Mouse (Mus musculus) kidney, embryonic 16.5 days (tissue): ENCODE results near the gene Senp8. TPM values are rescaled to one million over a fixed set of nuclear protein-coding genes. Genes with fewer than 3 reads are reported as not detected.
A peak's percentile ranks its signal among the peaks of the same experiment; 100 is the strongest.

ENCODE experiments used
- ATAC-seq: fragments of 200-750 bp; cut with Nextera tagmentation; 2 replicates; pipeline ENCODE4 v1.8.0; 2017; ENCODE audit warnings: moderate TSS enrichment; ENCODE audit not compliant: low FRiP score, low TSS enrichment
- H3K27ac ChIP-seq: fragments of 300-500 bp; sonication (generic); 2 replicates; pipeline ENCODE4 v1.5.1; 2014; ENCODE audit warnings: low read length
- H3K27me3 ChIP-seq: fragments of 300-500 bp; sonication (generic); 2 replicates; pipeline ENCODE4 v1.6.1; 2014; ENCODE audit warnings: low read length, control low read depth, mixed read lengths; ENCODE audit not compliant: insufficient read depth
- H3K36me3 ChIP-seq: fragments of 300-500 bp; sonication (generic); 2 replicates; pipeline ENCODE4 v1.6.1; 2014; ENCODE audit warnings: low read length, control low read depth, mixed read lengths; ENCODE audit not compliant: insufficient read depth
- H3K4me1 ChIP-seq: fragments of 300-500 bp; sonication (generic); 2 replicates; pipeline ENCODE4 v1.6.1; 2014; ENCODE audit warnings: low read length, control low read depth, mixed read lengths; ENCODE audit not compliant: insufficient read depth
- H3K4me2 ChIP-seq: fragments of 300-500 bp; sonication (generic); replicated peaks from 2 replicates; pipeline ENCODE4 v1.6.1; 2014; ENCODE audit warnings: low read depth, low read length
- H3K4me3 ChIP-seq: fragments of 300-500 bp; sonication (generic); 2 replicates; pipeline ENCODE4 v1.5.1; 2014; ENCODE audit warnings: mild to moderate bottlenecking, low read length
- H3K9ac ChIP-seq: fragments of 300-500 bp; sonication (generic); replicated peaks from 2 replicates; pipeline ENCODE4 v1.6.1; 2014; ENCODE audit warnings: low read length
- H3K9me3 ChIP-seq: fragments of 300-500 bp; sonication (generic); 2 replicates; pipeline ENCODE4 v1.6.1; 2016; ENCODE audit warnings: low read length, control low read depth
- WGBS: fragments of 180-500 bp; shearing (Covaris S2); extraction: QIAGEN DNeasy Blood & Tissue Kit; methylation state at CpG from one replicate; pipeline ENCODE4 v1.1.7; 2014; 5-methylcytosine and 5-hydroxymethylcytosine counted together
- polyA plus RNA-seq: library from polyadenylated mRNA; unstranded; fragments of >200 nt; fragmentation: Nextera tagmentation; extraction: Ambion mirVana; gene quantifications from 2 replicates; pipeline ENCODE4 v1.2.1, GENCODE M21; 2015

Senp8 gene
- polyA plus RNA-seq, 1 experiment from 2014 or later, result 11.9 TPM

DNA sequence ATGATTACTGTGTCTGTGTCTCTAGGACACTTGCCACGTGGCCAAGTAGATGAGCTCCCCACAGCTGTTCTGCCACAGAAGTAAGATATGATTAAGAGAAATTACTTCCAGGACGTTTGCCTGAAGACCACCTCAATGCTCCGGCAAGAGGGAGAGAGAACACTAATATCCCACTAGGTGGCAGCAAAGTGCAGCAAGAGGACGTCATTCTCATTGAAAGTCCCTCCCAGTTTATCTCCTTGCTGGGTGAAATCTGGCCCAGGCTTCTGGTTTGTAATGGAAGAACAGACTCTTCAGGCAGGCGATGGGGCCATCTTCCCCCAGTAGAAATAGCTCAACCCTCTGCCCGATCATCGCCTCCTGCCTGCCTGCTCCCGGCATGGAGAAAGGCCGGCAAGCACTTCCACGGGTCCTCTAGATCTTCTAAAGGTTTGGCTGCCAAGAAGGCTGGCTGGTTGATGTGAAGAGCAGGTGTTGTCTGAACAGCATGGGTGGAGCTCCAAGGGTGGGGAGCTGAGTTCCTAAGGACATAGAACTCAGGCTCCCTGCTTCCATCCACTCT is 27.3 kb downstream of the Senp8 start:
- Histone ChIP-seq H3K4me2 (peak overlapping the region; percentile 56), H3K27ac (peak overlapping the region; percentile 96), H3K27me3 (no peaks in the 10 kb centered on the region), H3K4me1 (peaks cover 34% of the 10 kb centered on the region), H3K9me3 (no peaks in the 10 kb centered on the region), H3K9ac (peak overlapping the region; percentile 69), H3K4me3 (peak overlapping the region; percentile 30), H3K36me3 (no peaks in the 10 kb centered on the region)
- WGBS, result 15% methylated on average over 10 of the region's 10 CpGs
- peak; percentile 41 for ATAC-seq

DNA sequence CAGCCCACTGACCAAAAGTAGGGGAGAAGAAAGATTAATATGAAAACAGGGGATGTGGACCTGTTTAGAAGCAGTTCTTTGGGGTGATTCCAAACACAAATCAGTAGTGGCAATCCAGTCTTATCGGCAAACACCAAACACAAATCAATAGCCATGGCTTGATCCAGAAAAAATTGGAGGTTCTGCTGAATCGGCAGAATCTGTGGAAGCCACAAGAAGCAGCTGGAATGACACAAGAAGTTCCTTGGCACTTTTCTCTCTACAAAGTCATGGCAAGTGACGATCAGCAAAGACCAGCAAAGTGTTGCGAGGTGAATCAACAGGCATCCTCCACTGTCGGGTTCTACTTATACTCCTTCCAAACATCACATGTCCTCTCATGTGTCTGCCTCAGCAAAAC is 29.4 kb downstream of the Senp8 start:
- Histone ChIP-seq H3K36me3 (no peaks in the 10 kb centered on the region), H3K27ac (no peak overlapping the region), H3K9ac (no peak overlapping the region), H3K9me3 (no peaks in the 10 kb centered on the region), H3K27me3 (no peaks in the 10 kb centered on the region), H3K4me3 (no peak overlapping the region), H3K4me2 (no peak overlapping the region), H3K4me1 (peaks cover 31% of the 10 kb centered on the region)
- 80% methylated on average over 5 of the region's 5 CpGs for WGBS
- no peak for ATAC-seq

DNA sequence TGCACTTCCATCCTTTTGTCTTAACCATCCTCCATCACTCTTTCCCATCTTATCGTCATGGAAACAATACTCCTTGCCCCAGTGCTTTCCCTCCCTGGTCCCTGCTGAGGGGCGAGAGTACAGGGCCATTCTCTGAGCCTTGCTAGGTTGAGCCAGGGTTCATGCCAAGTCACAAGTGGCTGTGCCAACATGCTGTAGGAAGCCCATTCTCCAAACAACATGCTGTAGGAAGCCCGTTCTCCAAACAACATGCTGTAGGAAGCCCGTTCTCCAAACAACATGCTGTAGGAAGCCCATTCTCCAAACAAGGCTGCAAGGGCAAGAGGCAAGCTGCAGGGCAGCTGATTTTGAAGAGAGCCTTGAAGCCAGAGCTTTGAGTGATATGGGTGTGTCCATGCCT is 32.3 kb downstream of the Senp8 start:
- no peak overlapping the region for H3K4me2 ChIP-seq
- H3K27me3 ChIP-seq, result no peaks in the 10 kb centered on the region
- 95% methylated on average over 4 of the region's 4 CpGs for WGBS
- H3K27ac ChIP-seq, result no peak overlapping the region
- no peak for ATAC-seq
- no peaks in the 10 kb centered on the region for H3K9me3 ChIP-seq
- H3K36me3 ChIP-seq, result no peaks in the 10 kb centered on the region
- H3K9ac ChIP-seq, result no peak overlapping the region
- peaks cover 4% of the 10 kb centered on the region for H3K4me1 ChIP-seq
- H3K4me3 ChIP-seq, result no peak overlapping the region

DNA sequence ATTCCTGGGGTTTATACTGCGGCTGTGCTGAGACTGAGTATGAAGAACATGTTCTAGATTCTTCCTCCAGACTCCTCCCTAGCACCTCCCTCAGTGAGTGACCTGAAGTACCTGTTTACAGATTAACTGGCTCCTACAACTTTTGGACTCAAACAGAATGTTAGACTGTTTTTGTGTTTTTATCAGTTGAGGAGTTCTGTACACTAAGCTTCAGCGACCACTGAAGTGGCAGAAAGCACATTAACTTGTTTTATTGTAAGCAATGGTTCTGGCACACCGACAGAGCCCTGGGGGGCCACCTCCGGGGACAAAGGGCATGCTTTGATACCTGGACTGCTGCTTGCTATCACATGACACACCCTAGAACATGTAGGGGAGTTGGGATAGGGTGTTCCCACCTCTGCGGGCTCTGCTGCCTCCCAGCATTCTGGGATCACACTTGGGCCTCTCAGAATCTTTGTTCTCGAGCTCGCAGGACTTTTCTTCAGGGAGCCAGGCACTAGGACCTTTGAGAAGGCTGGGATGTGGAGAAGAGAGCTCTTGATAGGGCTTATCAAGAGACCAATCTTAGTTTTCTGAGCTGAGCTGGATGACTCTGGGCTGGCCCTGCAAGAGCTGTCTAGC is 34.1 kb downstream of the Senp8 start:
- Histone ChIP-seq H3K9me3 (no peaks in the 10 kb centered on the region), H3K27me3 (no peaks in the 10 kb centered on the region), H3K9ac (no peak overlapping the region), H3K27ac (0 out of 2 replicates have a peak overlapping the region, but pooled peaks have one; percentile 23), H3K4me3 (no peak overlapping the region), H3K4me2 (no peak overlapping the region), H3K36me3 (no peaks in the 10 kb centered on the region), H3K4me1 (0 out of 2 replicates have a peak, but pooled peaks cover 3% of the 10 kb centered on the region)
- 0 out of 2 replicates have a peak, but pooled peaks have one; percentile 42 for ATAC-seq
- WGBS, result 49% methylated on average over 7 of the region's 7 CpGs

DNA sequence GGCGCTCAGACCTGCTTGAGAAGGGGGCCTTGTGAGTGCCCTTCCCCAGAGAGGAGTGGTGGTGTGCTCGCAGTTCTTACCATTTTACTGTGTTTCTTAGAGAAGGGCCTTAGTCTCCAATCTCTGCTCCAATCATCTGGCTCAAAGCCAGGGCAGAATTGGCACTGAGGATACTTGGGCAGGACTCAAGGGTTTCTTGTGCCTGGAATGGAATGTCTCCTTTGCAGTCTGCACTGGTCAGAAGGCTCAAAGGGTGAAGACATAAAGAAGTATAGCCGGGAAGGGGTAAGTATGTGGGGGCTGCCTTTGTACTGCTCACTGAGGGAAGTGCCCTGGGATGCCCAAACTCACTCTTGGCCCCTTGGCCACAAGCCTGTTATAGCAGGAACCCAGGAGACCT is 41.3 kb downstream of the Senp8 start:
- H3K4me2 ChIP-seq, result no peak overlapping the region
- no peaks in the 10 kb centered on the region for H3K4me1 ChIP-seq
- no peaks in the 10 kb centered on the region for H3K36me3 ChIP-seq
- no peaks in the 10 kb centered on the region for H3K9me3 ChIP-seq
- no peak overlapping the region; the same call in 1 of the 2 replicates for H3K27ac ChIP-seq
- no peak overlapping the region for H3K4me3 ChIP-seq
- WGBS, result 75% methylated on average over 3 of the region's 3 CpGs
- ATAC-seq, result no peak
- H3K27me3 ChIP-seq, result no peaks in the 10 kb centered on the region
- H3K9ac ChIP-seq, result no peak overlapping the region

DNA sequence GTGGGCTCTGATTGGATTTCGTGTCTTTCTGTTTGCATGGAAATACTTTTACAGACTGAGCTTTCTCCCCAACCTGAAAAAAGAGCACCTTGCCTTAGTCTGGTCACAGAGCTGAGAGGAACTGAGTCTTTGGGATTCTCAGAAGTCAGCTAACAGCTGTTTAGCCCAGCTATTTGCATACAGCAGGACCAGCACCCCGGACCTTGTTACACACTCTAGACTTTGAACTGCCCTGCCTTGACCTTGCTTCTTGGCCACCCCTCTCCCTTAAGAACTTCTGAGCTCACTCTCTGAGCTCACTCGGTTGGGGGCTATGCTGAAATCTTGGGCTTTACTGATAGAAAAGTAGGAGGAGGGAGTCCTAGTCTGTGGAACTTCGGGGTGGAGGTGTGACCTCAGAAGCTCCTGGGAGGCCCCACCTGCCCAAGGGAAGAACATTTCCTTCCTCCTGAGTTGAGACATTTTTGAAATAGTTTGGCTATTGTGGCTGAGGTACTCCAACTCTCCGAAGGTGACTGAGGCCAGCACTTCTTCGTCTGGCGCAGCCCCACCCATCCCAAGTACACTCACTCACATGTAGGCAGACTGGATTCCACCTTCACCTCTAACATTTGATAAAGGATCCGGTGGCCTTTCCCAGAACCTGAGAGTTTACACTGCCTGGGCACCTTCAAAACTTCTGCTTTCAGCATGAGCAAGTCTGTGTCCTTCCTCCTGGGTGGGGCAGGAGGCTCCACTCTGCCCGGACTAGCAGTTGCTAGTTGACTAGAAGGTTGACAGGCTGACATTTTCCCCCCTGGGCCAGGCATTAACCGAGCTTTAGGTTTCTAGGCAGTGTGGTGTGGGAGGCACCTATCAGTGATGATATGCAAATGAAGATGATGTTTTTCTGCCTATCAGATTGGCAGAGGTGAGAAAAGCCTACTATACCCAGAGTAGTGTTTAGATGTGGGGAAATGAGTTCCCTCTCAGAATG is 43.4 kb downstream of the Senp8 start:
- H3K4me3 ChIP-seq, result no peak overlapping the region
- no peaks in the 10 kb centered on the region for H3K4me1 ChIP-seq
- H3K9me3 ChIP-seq, result no peaks in the 10 kb centered on the region
- no peak overlapping the region for H3K27ac ChIP-seq
- H3K9ac ChIP-seq, result no peak overlapping the region
- H3K4me2 ChIP-seq, result no peak overlapping the region
- no peak for ATAC-seq
- WGBS, result 50% methylated on average over 10 of the region's 10 CpGs
- H3K27me3 ChIP-seq, result no peaks in the 10 kb centered on the region
- no peaks in the 10 kb centered on the region for H3K36me3 ChIP-seq

DNA sequence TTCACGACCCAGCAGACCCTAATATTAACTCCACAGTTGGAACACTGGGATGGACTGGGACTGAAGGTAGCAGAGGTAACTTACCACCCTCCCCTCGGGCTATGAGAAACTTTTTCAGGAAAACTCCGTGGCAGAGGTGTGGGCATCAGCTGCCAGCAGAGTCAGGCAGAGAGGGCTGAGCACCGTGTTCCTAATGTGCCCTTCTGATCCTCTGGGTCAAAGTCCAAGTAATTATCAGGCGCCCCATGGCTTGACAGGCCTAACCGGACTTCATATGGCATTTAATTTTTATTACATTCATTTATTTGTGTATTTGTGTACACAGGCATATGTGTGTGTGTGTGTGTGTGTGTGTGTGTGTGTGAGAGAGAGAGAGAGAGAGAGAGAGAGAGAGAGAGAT is 47.4 kb downstream of the Senp8 start:
- no peak overlapping the region for H3K27ac ChIP-seq
- no peak overlapping the region for H3K9ac ChIP-seq
- H3K36me3 ChIP-seq, result no peaks in the 10 kb centered on the region
- H3K9me3 ChIP-seq, result no peaks in the 10 kb centered on the region
- H3K27me3 ChIP-seq, result no peaks in the 10 kb centered on the region
- no peak for ATAC-seq
- WGBS, result 62% methylated on average over 6 of the region's 6 CpGs
- no peak overlapping the region for H3K4me2 ChIP-seq
- H3K4me3 ChIP-seq, result no peak overlapping the region
- no peaks in the 10 kb centered on the region for H3K4me1 ChIP-seq

DNA sequence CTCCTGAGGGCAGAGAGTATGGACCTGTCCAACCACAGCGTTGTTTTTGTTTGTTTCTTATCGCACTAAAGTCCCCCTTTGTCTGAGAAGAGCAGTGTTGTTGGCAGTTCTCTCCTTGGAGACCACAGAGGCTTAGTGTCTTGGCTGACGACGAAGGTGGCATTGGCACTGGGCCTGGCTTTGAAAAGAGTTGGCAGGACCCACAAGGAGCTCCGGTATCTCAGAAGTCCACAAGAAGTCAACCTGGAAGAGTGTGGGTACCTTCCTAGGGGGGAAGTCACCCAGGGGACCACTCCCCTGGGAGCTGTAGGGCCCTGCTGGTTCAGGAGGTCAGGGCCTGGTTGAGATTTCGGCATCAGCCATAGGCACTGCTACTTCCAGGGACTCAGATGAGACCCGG is 49.4 kb downstream of the Senp8 start:
- H3K27ac ChIP-seq, result no peak overlapping the region
- H3K36me3 ChIP-seq, result no peaks in the 10 kb centered on the region
- no peak overlapping the region for H3K9ac ChIP-seq
- H3K4me1 ChIP-seq, result no peaks in the 10 kb centered on the region
- no peak overlapping the region for H3K4me3 ChIP-seq
- H3K4me2 ChIP-seq, result no peak overlapping the region
- 84% methylated on average over 7 of the region's 7 CpGs for WGBS
- ATAC-seq, result no peak
- no peaks in the 10 kb centered on the region for H3K9me3 ChIP-seq
- H3K27me3 ChIP-seq, result no peaks in the 10 kb centered on the region

DNA sequence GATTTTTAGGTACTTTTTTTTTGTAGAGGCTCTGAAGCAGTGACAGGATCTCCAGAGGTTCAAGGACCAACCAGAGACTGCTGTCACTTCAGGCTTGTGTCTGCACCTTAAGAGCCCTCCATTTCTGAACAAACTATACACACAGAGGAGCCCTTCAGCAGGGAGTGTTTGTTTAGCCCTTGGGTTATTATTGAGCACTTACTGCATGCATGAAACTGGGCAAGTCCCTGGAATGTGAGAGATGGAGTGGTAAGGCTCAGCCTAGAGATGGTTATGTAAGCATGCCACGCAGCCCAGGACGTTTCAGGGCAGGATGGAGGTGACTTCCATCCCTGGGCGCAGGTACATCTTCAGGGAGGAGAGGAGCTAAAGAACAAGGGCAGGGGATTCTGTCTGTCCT is 54.1 kb downstream of the Senp8 start:
- no peak overlapping the region for H3K9ac ChIP-seq
- no peak overlapping the region for H3K4me3 ChIP-seq
- no peak overlapping the region for H3K4me2 ChIP-seq
- no peaks in the 10 kb centered on the region for H3K9me3 ChIP-seq
- H3K4me1 ChIP-seq, result peaks cover 18% of the 10 kb centered on the region
- 79% methylated on average over 3 of the region's 3 CpGs for WGBS
- no peak overlapping the region for H3K27ac ChIP-seq
- ATAC-seq, result no peak
- H3K36me3 ChIP-seq, result no peaks in the 10 kb centered on the region
- no peaks in the 10 kb centered on the region for H3K27me3 ChIP-seq

DNA sequence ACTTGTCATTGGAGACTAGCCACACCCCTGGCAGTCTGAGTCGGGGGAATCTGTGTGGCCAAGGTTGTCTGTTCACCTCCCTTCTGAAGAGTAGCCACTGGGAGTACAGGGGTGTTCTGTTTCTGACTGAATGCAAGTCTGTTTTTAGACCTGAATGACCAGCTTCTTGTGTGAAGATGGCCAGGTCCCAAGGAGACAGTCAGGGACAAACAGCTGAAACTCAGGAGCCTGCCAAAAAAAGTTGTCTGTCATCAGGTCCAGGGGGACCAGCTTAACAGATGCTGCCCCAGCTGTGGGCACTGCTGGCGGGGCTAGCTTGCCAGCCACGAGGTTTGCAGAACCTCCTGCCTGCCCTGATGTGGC is 55.1 kb downstream of the Senp8 start:
- Histone ChIP-seq H3K9me3 (no peaks in the 10 kb centered on the region), H3K36me3 (no peaks in the 10 kb centered on the region), H3K4me3 (no peak overlapping the region), H3K27me3 (no peaks in the 10 kb centered on the region), H3K27ac (no peak overlapping the region), H3K4me1 (peaks cover 19% of the 10 kb centered on the region), H3K4me2 (no peak overlapping the region), H3K9ac (no peak overlapping the region)
- 36% methylated on average over 3 of the region's 3 CpGs for WGBS
- no peak for ATAC-seq
